Mouse (Mus musculus) liver, embryonic 15.5 days (tissue): Measurements from ENCODE around the gene Dgka. TPM values are rescaled to one million over a fixed set of nuclear protein-coding genes. Genes with fewer than 3 reads are reported as not detected.

Experiments used
- ATAC-seq: fragments of 200-750 bp; cut with Nextera tagmentation; 2 replicates; pipeline ENCODE4 v1.8.0; 2017; ENCODE audit warnings: moderate number of reproducible peaks, mild to moderate bottlenecking, moderate library complexity; ENCODE audit not compliant: insufficient read depth
- H3K27ac ChIP-seq: fragments of 300-500 bp; sonication (generic); replicated peaks from 2 replicates; pipeline ENCODE4 v1.5.1; 2015; ENCODE audit warnings: mild to moderate bottlenecking, inconsistent platforms
- H3K27me3 ChIP-seq: fragments of 300-500 bp; sonication (generic); 2 replicates; pipeline ENCODE4 v1.6.1; 2015; ENCODE audit warnings: mild to moderate bottlenecking, inconsistent platforms
- H3K36me3 ChIP-seq: fragments of 300-500 bp; sonication (generic); replicated peaks from 2 replicates; pipeline ENCODE4 v1.6.1; 2015; ENCODE audit warnings: moderate library complexity, mild to moderate bottlenecking, inconsistent platforms
- H3K4me1 ChIP-seq: fragments of 300-500 bp; sonication (generic); replicated peaks from 2 replicates; pipeline ENCODE4 v1.6.1; 2015; ENCODE audit warnings: inconsistent platforms
- H3K4me2 ChIP-seq: fragments of 300-500 bp; sonication (generic); 2 replicates; pipeline ENCODE4 v1.6.1; 2015; ENCODE audit warnings: moderate library complexity, mild to moderate bottlenecking, inconsistent platforms
- H3K4me3 ChIP-seq: fragments of 300-500 bp; sonication (generic); replicated peaks from 2 replicates; pipeline ENCODE4 v1.5.1; 2015; ENCODE audit warnings: mild to moderate bottlenecking, inconsistent platforms
- H3K9ac ChIP-seq: fragments of 300-500 bp; sonication (generic); 2 replicates; pipeline ENCODE4 v1.6.1; 2015; ENCODE audit warnings: moderate library complexity, mild to moderate bottlenecking, inconsistent platforms
- H3K9me3 ChIP-seq: fragments of 300-500 bp; sonication (generic); replicated peaks from 2 replicates; pipeline ENCODE4 v1.6.1; 2016; ENCODE audit warnings: inconsistent platforms
- WGBS: fragments of 180-500 bp; shearing (Covaris S2); methylation state at CpG from one replicate; pipeline ENCODE4 v1.1.7; 2015; ENCODE audit warnings: mixed read lengths; ENCODE audit not compliant: insufficient replicate concordance; 5-methylcytosine and 5-hydroxymethylcytosine counted together
- polyA plus RNA-seq: library from polyadenylated mRNA; unstranded; fragments of >200 nt; fragmentation: Nextera tagmentation; extraction: Ambion mirVana; gene quantifications from 2 replicates; pipeline ENCODE4 v1.2.1, GENCODE M21; 2015

Dgka gene
- polyA plus RNA-seq, 1 experiment from 2014 or later: 2.4 TPM

GRCm38 (mm10) chr10:128700712-128701111 is 43.9 kb downstream of the Dgka start:
- no peak overlapping the region for H3K9ac ChIP-seq

GRCm38 (mm10) chr10:128699611-128700010 is 45.0 kb downstream of the Dgka start:
- Histone ChIP-seq H3K27ac (no peak overlapping the region), H3K4me3 (no peak overlapping the region), H3K4me2 (no peak overlapping the region), H3K27me3 (no peaks in the 10 kb centered on the region), H3K36me3 (peaks cover 61% of the 10 kb centered on the region), H3K4me1 (peaks cover 69% of the 10 kb centered on the region), H3K9me3 (no peaks in the 10 kb centered on the region), H3K9ac (no peak overlapping the region)
- 46% methylated on average over 11 of the region's 11 CpGs for WGBS
- no peak for ATAC-seq

More at GRCm38 (mm10) chr10:128700712-128701111, 43.9 kb downstream of the Dgka start:
- ATAC-seq: no peak
- H3K4me1 ChIP-seq: peaks cover 66% of the 10 kb centered on the region
- no peaks in the 10 kb centered on the region for H3K9me3 ChIP-seq
- H3K4me3 ChIP-seq: no peak overlapping the region
- H3K36me3 ChIP-seq: peaks cover 61% of the 10 kb centered on the region
- H3K4me2 ChIP-seq: no peak overlapping the region
- 87% methylated on average over 5 of the region's 5 CpGs for WGBS
- no peak overlapping the region for H3K27ac ChIP-seq
- no peaks in the 10 kb centered on the region for H3K27me3 ChIP-seq

GRCm38 (mm10) chr10:128699006-128699405 is 45.6 kb downstream of the Dgka start:
- Histone ChIP-seq H3K9ac (no peak overlapping the region), H3K27me3 (no peaks in the 10 kb centered on the region), H3K36me3 (peaks cover 61% of the 10 kb centered on the region), H3K4me2 (no peak overlapping the region), H3K9me3 (no peaks in the 10 kb centered on the region), H3K27ac (no peak overlapping the region), H3K4me1 (peaks cover 71% of the 10 kb centered on the region), H3K4me3 (no peak overlapping the region)
- 77% methylated on average over 5 of the region's 5 CpGs for WGBS
- ATAC-seq: no peak

GRCm38 (mm10) chr10:128697072-128697725 is 47.5 kb downstream of the Dgka start:
- H3K4me1 ChIP-seq: peaks cover 53% of the 10 kb centered on the region
- H3K27me3 ChIP-seq: no peaks in the 10 kb centered on the region
- whole genome bisulfite sequencing: 83% methylated on average over 6 of the region's 6 CpGs
- ATAC-seq: no peak
- peak overlapping the region; percentile 36; the same call in 1 of the 2 replicates for H3K4me3 ChIP-seq
- H3K4me2 ChIP-seq: peak overlapping the region; percentile 68
- H3K27ac ChIP-seq: peak overlapping the region; percentile 91
- H3K9me3 ChIP-seq: no peaks in the 10 kb centered on the region
- peak overlapping the region; percentile 15; the same call in 1 of the 2 replicates for H3K9ac ChIP-seq
- peaks cover 51% of the 10 kb centered on the region for H3K36me3 ChIP-seq

DNA sequence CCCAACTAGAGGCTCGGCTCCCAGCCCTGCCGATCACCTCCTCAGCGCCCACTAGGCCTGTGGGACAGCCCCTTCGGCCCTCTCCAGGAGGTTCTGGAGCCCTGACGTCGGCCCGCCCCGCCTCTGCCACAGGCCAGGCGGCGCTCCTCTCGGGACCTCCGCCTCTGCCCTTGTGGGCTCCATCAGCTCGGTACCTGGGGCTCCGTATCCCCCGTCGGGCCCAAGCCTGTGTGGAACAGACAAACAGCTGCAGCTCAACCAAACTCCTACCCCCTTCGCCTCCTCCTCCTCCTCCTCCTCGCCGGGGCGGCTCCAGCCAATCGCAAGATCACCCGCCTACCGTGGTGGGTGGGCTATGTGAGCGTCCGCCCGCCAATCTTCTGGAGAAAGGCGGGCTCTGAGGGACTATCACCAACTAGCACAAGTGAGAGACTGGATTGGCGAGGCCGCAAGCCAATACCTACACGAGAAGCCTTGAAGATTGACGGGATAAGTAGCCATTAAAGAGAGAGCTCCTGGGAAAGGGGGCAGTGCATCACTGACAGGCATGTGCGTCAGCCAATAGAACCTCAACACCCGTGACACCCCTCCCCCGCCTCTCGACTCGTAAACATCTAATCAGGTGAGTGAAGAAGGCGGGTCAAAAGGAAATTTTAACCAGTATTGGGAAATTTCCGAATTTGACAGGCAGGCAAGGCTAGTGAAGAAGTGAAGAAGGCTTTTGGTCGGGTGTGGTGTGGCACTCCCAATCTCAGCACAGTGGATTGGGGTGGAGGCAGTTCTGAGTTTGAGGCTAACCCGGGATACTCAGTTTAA is 48.5 kb downstream of the Dgka start, which contains the start of gene Rab5b:
Rab5b (minus strand) TSS at position 273 of the 816 bp plus-strand sequence.
- Histone ChIP-seq H3K4me2 (peak within 1 kb of the TSS; percentile 73), H3K27ac (peak within 1 kb of the TSS; percentile 95), H3K36me3 (peaks cover 41% of the 10 kb centered on the region), H3K9me3 (no peaks in the 10 kb centered on the region), H3K4me1 (peaks cover 51% of the 10 kb centered on the region), H3K27me3 (no peaks in the 10 kb centered on the region), H3K9ac (peak within 1 kb of the TSS; percentile 96), H3K4me3 (peak within 1 kb of the TSS; percentile 89)
- under 1% methylated on average over 40 of the region's 40 CpGs for WGBS
- peak; percentile 98 for ATAC-seq

DNA sequence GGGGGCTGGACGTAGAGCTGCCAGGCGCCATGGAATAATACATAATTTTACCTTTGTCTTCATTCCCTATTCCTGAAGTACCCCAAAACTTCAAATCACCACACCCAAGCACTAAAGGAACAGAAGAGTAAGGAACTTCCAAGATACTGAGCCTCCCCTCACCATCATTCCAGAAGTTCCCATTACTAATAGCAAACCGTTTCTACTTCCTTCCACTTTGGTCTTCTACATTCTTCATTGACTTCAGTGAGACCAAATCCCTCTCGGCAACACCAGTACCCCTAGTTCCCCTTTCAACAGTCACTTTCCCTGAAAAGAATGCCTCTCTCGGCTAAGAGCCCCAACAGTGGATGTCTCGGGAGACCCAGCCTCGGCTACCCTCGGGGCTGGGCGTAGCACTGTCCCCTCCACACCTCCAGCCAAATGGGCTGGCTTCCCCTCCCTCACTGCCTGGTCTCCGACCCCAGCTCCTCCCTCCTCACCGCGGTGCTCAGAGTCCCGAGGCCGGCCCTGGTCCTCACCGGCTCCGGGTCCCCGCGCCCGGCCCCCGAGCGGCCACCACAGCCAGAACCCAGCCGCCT is 49.2 kb downstream of the Dgka start:
- Histone ChIP-seq H3K27ac (peak overlapping the region; percentile 95), H3K4me2 (peak overlapping the region; percentile 73), H3K27me3 (no peaks in the 10 kb centered on the region), H3K4me1 (peaks cover 51% of the 10 kb centered on the region), H3K4me3 (peak overlapping the region; percentile 89), H3K9me3 (no peaks in the 10 kb centered on the region), H3K36me3 (peaks cover 34% of the 10 kb centered on the region), H3K9ac (peak overlapping the region; percentile 96)
- whole genome bisulfite sequencing: under 1% methylated on average over 22 of the region's 22 CpGs
- ATAC-seq: no peak

DNA sequence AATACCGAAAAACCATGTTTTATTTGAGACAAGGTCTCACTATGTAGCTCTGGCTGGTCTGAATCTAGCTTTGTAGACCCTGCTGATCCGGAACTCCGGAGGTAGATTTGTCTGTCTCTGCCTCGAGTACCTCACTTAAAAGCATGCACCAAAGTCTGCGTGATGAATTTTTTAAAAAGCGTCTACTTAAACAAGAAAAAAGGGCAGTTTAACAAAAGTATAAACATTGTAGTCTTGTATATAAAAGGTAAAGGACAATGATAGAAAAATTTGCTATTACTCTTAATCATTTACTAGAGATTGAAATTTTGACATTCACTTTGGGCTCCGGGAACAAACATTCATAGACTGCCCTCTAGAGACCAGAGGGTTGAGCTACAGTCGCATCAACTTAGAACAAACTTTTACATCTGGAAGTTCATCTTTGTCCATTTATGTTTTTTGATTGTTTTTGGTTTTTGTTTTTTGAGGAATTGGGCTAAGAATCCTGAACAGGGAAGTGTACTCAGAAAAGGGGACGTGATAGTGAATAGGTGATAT is 70.1 kb downstream of the Dgka start:
- peak overlapping the region; percentile 97 for H3K4me2 ChIP-seq
- H3K27me3 ChIP-seq: peaks cover 41% of the 10 kb centered on the region
- H3K4me3 ChIP-seq: peak overlapping the region; percentile 79
- peak overlapping the region; percentile 69 for H3K9ac ChIP-seq
- peaks cover 6% of the 10 kb centered on the region for H3K36me3 ChIP-seq
- ATAC-seq: peak; percentile 6; the same call in 1 of the 2 replicates
- peak overlapping the region; percentile 73 for H3K27ac ChIP-seq
- H3K9me3 ChIP-seq: no peaks in the 10 kb centered on the region
- 1% methylated on average over 9 of the region's 9 CpGs for WGBS
- H3K4me1 ChIP-seq: peaks cover 19% of the 10 kb centered on the region

GRCm38 (mm10) chr10:128673763-128674468 is 70.7 kb downstream of the Dgka start, which contains the start of gene Suox:
Gene Suox (minus strand): TSS chr10:128674073.
- H3K36me3 ChIP-seq: peaks cover under 1% of the 10 kb centered on the region; the same call in 1 of the 2 replicates
- H3K27ac ChIP-seq: peak within 1 kb of the TSS; percentile 73
- H3K4me2 ChIP-seq: peak within 1 kb of the TSS; percentile 97
- peak; percentile 95 for ATAC-seq
- H3K4me1 ChIP-seq: peaks cover 25% of the 10 kb centered on the region
- peak within 1 kb of the TSS; percentile 69 for H3K9ac ChIP-seq
- H3K27me3 ChIP-seq: peaks cover 47% of the 10 kb centered on the region
- WGBS: under 1% methylated on average over 60 of the region's 60 CpGs
- H3K9me3 ChIP-seq: no peaks in the 10 kb centered on the region
- peak within 1 kb of the TSS; percentile 79 for H3K4me3 ChIP-seq

- H3K36me3 ChIP-seq: no peaks in the 10 kb centered on the region
- WGBS: 79% methylated on average over 9 of the region's 9 CpGs
- no peaks in the 10 kb centered on the region for H3K9me3 ChIP-seq
- no peak for ATAC-seq
- H3K4me3 ChIP-seq: no peak overlapping the region
- H3K4me1 ChIP-seq: peaks cover 32% of the 10 kb centered on the region
- H3K4me2 ChIP-seq: no peak overlapping the region
- H3K9ac ChIP-seq: no peak overlapping the region
- H3K27me3 ChIP-seq: peaks cover 65% of the 10 kb centered on the region
- no peak overlapping the region for H3K27ac ChIP-seq
Measured at GRCm38 (mm10) chr10:128671148-128671547, 73.5 kb downstream of the Dgka start.
